Mouse (Mus musculus) cerebellum, adult 9-11 months (tissue): Measurements from ENCODE around the gene Trpv2.
"Not testable (repeated sequence)": the region's sequence is repeated elsewhere in the genome, so short reads cannot be mapped to it uniquely, and the experiment has no call there.

ENCODE experiments used
- DNase-seq: peaks from one replicate; pipeline ENCODE4 v3.0.0; 2022

The Trpv2 gene

GRCm38 (mm10) chr11:62649803-62650202 is 75.5 kb downstream of the Trpv2 start:
- not testable (repeated sequence) for DNase-seq
